Mouse (Mus musculus): ENCODE results near the gene Acadm.

DNA sequence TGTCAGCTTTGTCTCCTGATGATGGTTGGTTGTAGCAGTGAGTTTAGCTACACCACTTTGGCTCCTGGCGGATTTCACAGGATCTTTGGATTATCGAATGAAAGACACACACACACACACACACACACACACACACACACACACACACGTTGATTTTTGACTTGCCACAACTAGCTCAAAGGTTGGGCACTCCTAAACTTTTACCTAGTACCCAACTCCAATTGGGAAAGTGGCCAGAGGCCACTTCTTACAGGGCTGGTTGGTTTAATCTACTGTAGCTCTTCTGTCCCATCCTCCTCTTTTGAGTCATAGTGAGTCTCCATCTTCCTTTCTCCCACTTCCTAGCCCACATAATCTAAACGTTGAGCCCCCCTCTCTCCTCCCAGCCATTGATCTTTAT, 2.8 kb upstream of the Acadm start:
- TF ChIP-seq CTCF (IDR thresholded peaks at IDR 0.05; ENCODE audit: low read depth) (no peak), EP300 (IDR thresholded peaks at IDR 0.05; ENCODE audit: low read depth) (no peak)

Measured in liver, embryonic 14.5 days (tissue).